Mouse (Mus musculus) CH12.LX (cell line): ENCODE measurements at regions not wholly inside any gene's neighbourhood (a gene's known extent, or its start where the extent isn't known, plus 50 kb on each side); places are given as distances from the start of the nearest gene placed in this dataset.

Source experiments
- DNase-seq: peaks from one replicate; pipeline ENCODE4 v3.0.0-alpha.2; 2013; ENCODE audit errors: extremely low read depth
- H3K27ac ChIP-seq: 2 replicates; pipeline ENCODE4 v1.5.1; 2012; ENCODE audit warnings: low read depth, mild to moderate bottlenecking, control low read depth, moderate library complexity; ENCODE audit not compliant: insufficient read depth
- H3K27me3 ChIP-seq: replicated peaks from 2 replicates; pipeline ENCODE3; 2012; ENCODE audit warnings: inconsistent platforms
- H3K36me3 ChIP-seq, 2 experiments: replicated peaks in 1 of 2; 2 replicates each; pipeline versions ENCODE3 to v1.6.1; 2012; ENCODE audit warnings: inconsistent platforms in 1 of 2, low read length in 1 of 2, mild to moderate bottlenecking in 1 of 2, mixed read lengths in 1 of 2, moderate library complexity in 1 of 2; ENCODE audit not compliant: control insufficient read depth in 1 of 2, insufficient read depth in 1 of 2
- H3K4me1 ChIP-seq, 2 experiments: 2 replicates each; pipeline ENCODE4 v1.6.1; 2012; ENCODE audit warnings: inconsistent platforms in 1 of 2, moderate library complexity in 1 of 2; ENCODE audit not compliant: insufficient read depth in 2 of 2, control insufficient read depth in 1 of 2
- H3K4me2 ChIP-seq: 2 replicates; pipeline ENCODE4 v1.6.1; 2012; ENCODE audit warnings: low read depth, mild to moderate bottlenecking, control low read depth; ENCODE audit not compliant: poor library complexity, insufficient read depth, severe bottlenecking
- H3K4me3 ChIP-seq, 3 experiments: fragments of 150-350 bp in 1 of 3; sonication (generic) in 1 of 3; replicated peaks in 1 of 3; 2 replicates each; pipeline versions ENCODE3 to v1.5.1; 2011 to 2012; ENCODE audit warnings: low read depth in 2 of 3, low read length in 2 of 3, mild to moderate bottlenecking in 2 of 3, moderate library complexity in 2 of 3, control low read depth in 1 of 3, improper control_type of control experiment in 1 of 3, inconsistent platforms in 1 of 3, mixed read lengths in 1 of 3; ENCODE audit not compliant: poor library complexity in 1 of 3
- H3K79me2 ChIP-seq: replicated peaks from 2 replicates; pipeline ENCODE4 v1.6.1; 2012; ENCODE audit warnings: mild to moderate bottlenecking, moderate library complexity; ENCODE audit not compliant: control insufficient read depth, poor library complexity, insufficient read depth, severe bottlenecking; ENCODE audit errors: extremely low read depth
- H3K9ac ChIP-seq: 2 replicates; pipeline ENCODE4 v1.6.1; 2012; ENCODE audit warnings: low read depth, mild to moderate bottlenecking, control low read depth, moderate library complexity; ENCODE audit not compliant: insufficient read depth
- H3K9me3 ChIP-seq: replicated peaks from 2 replicates; pipeline ENCODE3; 2012; ENCODE audit warnings: low read length, inconsistent platforms, mixed read lengths
- BHLHE40 ChIP-seq: IDR thresholded peaks from 2 replicates; pipeline ENCODE4 v1.6.1; 2011; ENCODE audit warnings: mild to moderate bottlenecking, low read depth, low read length, improper control_type of control experiment
- CHD1 ChIP-seq: IDR thresholded peaks from 2 replicates; pipeline ENCODE4 v1.6.1; 2012; ENCODE audit warnings: low read depth, low read length, improper control_type of control experiment, inconsistent platforms
- CHD2 ChIP-seq: IDR thresholded peaks from 2 replicates; pipeline ENCODE4 v1.6.1; 2011; ENCODE audit warnings: low read length, improper control_type of control experiment
- ELF1 ChIP-seq: IDR thresholded peaks from 2 replicates; pipeline ENCODE4 v1.6.1; 2014; ENCODE audit warnings: low read depth, mild to moderate bottlenecking, inconsistent platforms, low read length, improper control_type of control experiment
- EP300 ChIP-seq: IDR thresholded peaks from 2 replicates; pipeline ENCODE4 v1.6.1; 2011; ENCODE audit warnings: low read length, improper control_type of control experiment
- GABPA ChIP-seq: IDR thresholded peaks from 2 replicates; pipeline ENCODE4 v1.6.1; 2012; ENCODE audit warnings: low read depth, low read length, improper control_type of control experiment, inconsistent platforms; ENCODE audit not compliant: insufficient replicate concordance
- HCFC1 ChIP-seq: IDR thresholded peaks from 2 replicates; pipeline ENCODE4 v1.6.1; 2012; ENCODE audit warnings: low read depth, mild to moderate bottlenecking, inconsistent platforms, low read length, improper control_type of control experiment
- IRF4 ChIP-seq: IDR thresholded peaks from 2 replicates; pipeline ENCODE4 v1.6.1; 2014; ENCODE audit warnings: low read depth, mild to moderate bottlenecking, inconsistent platforms, low read length, improper control_type of control experiment
- KAT2A ChIP-seq: IDR thresholded peaks from 2 replicates; pipeline ENCODE4 v1.6.1; 2012; ENCODE audit warnings: low read length, improper control_type of control experiment, inconsistent platforms; ENCODE audit not compliant: insufficient replicate concordance
- MAFK ChIP-seq: IDR thresholded peaks from 2 replicates; pipeline ENCODE4 v1.6.1; 2011; ENCODE audit warnings: low read length, improper control_type of control experiment; ENCODE audit not compliant: insufficient replicate concordance
- MAX ChIP-seq: IDR thresholded peaks from 2 replicates; pipeline ENCODE4 v1.6.1; 2011; ENCODE audit warnings: low read length, improper control_type of control experiment
- NELFE ChIP-seq: IDR thresholded peaks from 2 replicates; pipeline ENCODE4 v1.6.1; 2011; ENCODE audit warnings: low read depth, low read length, improper control_type of control experiment
- NRF1 ChIP-seq: IDR thresholded peaks from 2 replicates; pipeline ENCODE4 v1.6.1; 2014; ENCODE audit warnings: low read depth, mild to moderate bottlenecking, inconsistent platforms, low read length, improper control_type of control experiment, moderate library complexity
- POLR2A ChIP-seq: IDR thresholded peaks from 2 replicates; pipeline ENCODE4 v1.6.1; 2011; ENCODE audit warnings: low read depth, mild to moderate bottlenecking, improper control_type of control experiment, low read length
- SIN3A ChIP-seq: IDR thresholded peaks from 2 replicates; pipeline ENCODE4 v1.6.1; 2012; ENCODE audit warnings: low read length, improper control_type of control experiment, inconsistent platforms
- TBP ChIP-seq: conservative IDR thresholded peaks from 2 replicates; pipeline ENCODE4 v1.6.1; 2011; ENCODE audit warnings: low read depth, low read length, improper control_type of control experiment
- UBTF ChIP-seq: IDR thresholded peaks from 2 replicates; pipeline ENCODE4 v1.6.1; 2012; ENCODE audit warnings: low read depth, mild to moderate bottlenecking, inconsistent platforms, low read length, improper control_type of control experiment, moderate library complexity
- dilution Hi-C: fragments of 300-500 bp; cut with MboI; formaldehyde crosslinking; loops from 2 replicates; pipeline ENCODE4 v1.14.3; 2020; ENCODE audit warnings: low sequenced_read_pairs; ENCODE audit not compliant: extremely low pct_unique_long_range_greater_than_20kb, extremely low pct_ligation_motif_present
- in situ Hi-C: fragments of 300-500 bp; cut with MboI; formaldehyde crosslinking; loops from 3 replicates; pipeline ENCODE4 v1.14.3; 2019; ENCODE audit warnings: low sequenced_read_pairs, low pct_ligation_motif_present, low pct_unique_long_range_greater_than_20kb, mixed read lengths

GRCm38 (mm10) chr11:51916033-51916929 lies 51.2 kb upstream of the Cdkn2aipnl start:
- peak overlapping the region in 2 of 3 experiments; percentile 10 to 17 for H3K4me3 ChIP-seq
- DNase-seq: peak; percentile 27

More at GRCm38 (mm10) chr11:51916033-51916929, 51.2 kb upstream of the Cdkn2aipnl start:
- H3K27me3 ChIP-seq: peaks cover 4% of the 10 kb centered on the region
- in situ Hi-C loops (no loop called here), dilution Hi-C loops (no loop called here)
- H3K4me2 ChIP-seq: peak overlapping the region; percentile 17
- H3K27ac ChIP-seq: peak overlapping the region; percentile 15; the same call in 1 of the 2 replicates
- H3K79me2 ChIP-seq: no peaks in the 10 kb centered on the region
- TF ChIP-seq HCFC1: no peak
- no peak for TF ChIP-seq BHLHE40
- no peak for TF ChIP-seq NRF1
- TF ChIP-seq KAT2A: 0 out of 2 replicates have a peak, but pooled peaks have one; percentile 16
- TF ChIP-seq POLR2A: peak; percentile 40; the same call in 1 of the 2 replicates
- no peak for TF ChIP-seq MAX
- TF ChIP-seq CHD2: peak; percentile 79
- TF ChIP-seq TBP: no peak
- no peak for TF ChIP-seq CHD1
- TF ChIP-seq MAFK: no peak
- TF ChIP-seq IRF4: peak; percentile 35; the same call in 1 of the 2 replicates
- TF ChIP-seq GABPA: no peak
- TF ChIP-seq SIN3A: no peak
- 0 out of 2 replicates have a peak, but pooled peaks have one; percentile 32 for TF ChIP-seq EP300
- 0 out of 2 replicates have a peak, but pooled peaks have one; percentile 39 for TF ChIP-seq UBTF
- peak; percentile 32; the same call in 1 of the 2 replicates for TF ChIP-seq ELF1
- TF ChIP-seq NELFE: 0 out of 2 replicates have a peak, but pooled peaks have one; percentile 15
- peaks cover 10% of the 10 kb centered on the region for H3K9me3 ChIP-seq
- peaks cover 25 to 36% of the 10 kb centered on the region in 2 experiments for H3K4me1 ChIP-seq
- H3K9ac ChIP-seq: peak overlapping the region; percentile 44
- no peaks in the 10 kb centered on the region for H3K36me3 ChIP-seq
